Mouse (Mus musculus): ENCODE measurements around the gene 2610528A11Rik. TPM values are rescaled to one million over a fixed set of nuclear protein-coding genes. Genes with fewer than 3 reads are reported as not detected.

The 2610528A11Rik gene
- polyA plus RNA-seq, 1 experiment = 0.75 TPM

DNA sequence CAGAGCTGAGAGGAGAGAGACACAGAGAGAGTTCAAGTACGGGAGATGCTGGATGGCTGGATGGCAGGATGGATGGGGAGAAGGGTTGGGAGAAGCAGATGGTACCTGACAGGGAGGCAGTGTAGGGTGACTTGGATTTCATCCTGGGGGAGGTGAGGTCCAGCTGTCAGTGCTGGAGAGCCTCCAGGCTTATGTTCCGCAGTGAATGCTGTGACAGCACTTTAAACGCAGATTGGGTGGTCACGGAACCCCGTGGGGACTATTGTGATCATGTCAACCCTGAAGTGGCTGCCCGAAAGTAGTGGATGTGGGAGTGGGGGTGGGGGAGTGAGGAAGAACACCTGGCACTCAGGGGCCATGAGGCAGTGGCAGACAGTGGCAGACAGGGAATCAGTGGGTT lies 19.4 kb downstream of the 2610528A11Rik start:
- TF ChIP-seq USF1 (IDR thresholded peaks at IDR 0.05; ENCODE audit: low read depth) (no peak), CEBPB (IDR thresholded peaks at IDR 0.05; ENCODE audit: low read depth) (no peak)
- Histone ChIP-seq H3ac (ENCODE audit: control insufficient read depth, insufficient read length, low read depth) (no peak overlapping the region), H3K79me3 (ENCODE audit: low read depth) (no peaks in the 10 kb centered on the region), H3K4me3 (ENCODE audit: insufficient read depth, poor library complexity, severe bottlenecking) (no peak overlapping the region), H3K79me2 (ENCODE audit: control insufficient read depth, insufficient read depth) (no peaks in the 10 kb centered on the region), H3K27me3 (ENCODE audit: control insufficient read depth, insufficient read depth, insufficient read length) (peaks cover 29% of the 10 kb centered on the region), H3K36me3 (ENCODE audit: control insufficient read depth, insufficient read depth) (no peaks in the 10 kb centered on the region)

DNA sequence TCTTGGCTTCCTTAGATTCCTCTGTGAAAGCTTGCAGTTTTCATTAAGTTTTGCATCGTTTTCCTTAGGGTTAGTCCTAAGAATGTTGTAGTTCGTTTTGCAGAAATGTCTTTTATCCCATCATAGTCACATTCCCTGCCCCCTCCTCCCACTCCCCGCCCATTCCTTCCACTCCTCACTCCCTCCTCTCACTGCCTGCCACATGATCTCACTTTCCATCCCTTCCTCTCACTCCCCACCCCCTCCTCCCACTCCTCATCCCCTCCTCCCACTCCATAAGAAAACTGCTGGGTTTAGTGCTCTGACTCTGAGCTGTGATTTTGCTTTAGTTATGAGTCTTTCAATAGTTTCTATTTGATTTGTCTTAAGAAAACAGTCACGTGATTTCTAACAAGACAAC lies 30.1 kb downstream of the 2610528A11Rik start:
- no peak for TF ChIP-seq CEBPB (IDR thresholded peaks at IDR 0.05; ENCODE audit: low read depth)
- TF ChIP-seq USF1 (IDR thresholded peaks at IDR 0.05; ENCODE audit: low read depth) = peak; percentile 5
- H3ac ChIP-seq (ENCODE audit: control insufficient read depth, insufficient read length, low read depth) = no peak overlapping the region
- no peaks in the 10 kb centered on the region for H3K79me3 ChIP-seq (ENCODE audit: low read depth)
- H3K4me3 ChIP-seq (ENCODE audit: insufficient read depth, poor library complexity, severe bottlenecking) = no peak overlapping the region
- no peaks in the 10 kb centered on the region for H3K79me2 ChIP-seq (ENCODE audit: control insufficient read depth, insufficient read depth)
- H3K36me3 ChIP-seq (ENCODE audit: control insufficient read depth, insufficient read depth) = no peaks in the 10 kb centered on the region
- no peaks in the 10 kb centered on the region for H3K27me3 ChIP-seq (ENCODE audit: control insufficient read depth, insufficient read depth, insufficient read length)

DNA sequence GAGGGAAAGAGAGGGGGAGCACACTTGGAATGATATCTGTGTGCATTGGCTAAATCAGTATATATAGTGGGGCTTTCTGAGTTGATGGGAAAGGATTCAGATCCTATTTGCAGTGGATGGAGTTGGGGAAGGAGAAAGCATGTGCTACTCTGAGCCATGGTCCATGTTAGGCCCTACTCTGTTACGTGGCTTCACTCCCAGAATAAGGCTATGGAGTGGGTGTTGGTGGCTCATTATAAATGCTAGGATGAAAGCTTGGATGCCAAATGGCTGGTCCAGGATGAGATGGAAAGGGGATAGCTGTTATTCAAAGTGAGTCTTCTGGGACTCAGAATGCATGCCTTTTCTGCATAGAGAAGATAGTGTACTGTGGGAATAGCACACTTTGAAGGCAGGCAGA lies 33.1 kb downstream of the 2610528A11Rik start:
- no peaks in the 10 kb centered on the region for H3K79me2 ChIP-seq (ENCODE audit: control insufficient read depth, insufficient read depth)
- no peak for TF ChIP-seq MAX (IDR thresholded peaks at IDR 0.05)
- TF ChIP-seq CEBPB (IDR thresholded peaks at IDR 0.05; ENCODE audit: low read depth) = no peak
- TF ChIP-seq MYOD1 (IDR thresholded peaks at IDR 0.05; ENCODE audit: control insufficient read depth, insufficient read length, low read depth) = no peak
- TF ChIP-seq CTCF (IDR thresholded peaks at IDR 0.05; ENCODE audit: control insufficient read depth, insufficient read depth, insufficient read length) = no peak
- no peak for TF ChIP-seq USF1 (IDR thresholded peaks at IDR 0.05; ENCODE audit: low read depth)
- TF ChIP-seq FOSL1 (IDR thresholded peaks at IDR 0.05; ENCODE audit: insufficient read depth, low read length, poor library complexity, severe bottlenecking) = no peak
- no peak for TF ChIP-seq MYOG (IDR thresholded peaks at IDR 0.05; ENCODE audit: control insufficient read depth, extremely low read depth, insufficient read length)
- H3K79me3 ChIP-seq (ENCODE audit: low read depth) = no peaks in the 10 kb centered on the region
- no peak overlapping the region for H3K4me3 ChIP-seq (ENCODE audit: insufficient read depth, poor library complexity, severe bottlenecking)
- H3K27me3 ChIP-seq (ENCODE audit: control insufficient read depth, insufficient read depth, insufficient read length) = no peaks in the 10 kb centered on the region
- no peaks in the 10 kb centered on the region for H3K36me3 ChIP-seq (ENCODE audit: control insufficient read depth, insufficient read depth)
- H3ac ChIP-seq (ENCODE audit: control insufficient read depth, insufficient read length, low read depth) = no peak overlapping the region

DNA sequence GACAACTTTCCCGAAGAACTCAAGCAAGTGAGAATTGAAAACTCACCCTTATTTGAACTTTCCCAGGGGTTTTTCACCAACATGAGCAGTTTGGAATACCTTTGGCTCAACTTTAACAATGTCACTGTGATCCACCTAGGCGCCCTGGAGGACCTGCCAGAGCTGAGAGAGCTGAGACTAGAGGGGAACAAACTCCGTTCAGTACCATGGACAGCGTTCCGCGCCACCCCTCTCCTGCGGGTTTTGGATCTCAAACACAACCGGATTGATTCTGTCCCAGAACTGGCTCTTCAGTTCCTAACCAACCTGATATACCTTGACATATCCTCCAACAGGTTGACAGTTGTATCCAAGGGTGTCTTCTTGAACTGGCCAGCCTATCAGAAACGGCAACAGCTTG lies 45.3 kb downstream of the 2610528A11Rik start:
- Histone ChIP-seq H3K79me2 (ENCODE audit: control insufficient read depth, insufficient read depth) (no peaks in the 10 kb centered on the region), H3K27me3 (ENCODE audit: control insufficient read depth, insufficient read depth, insufficient read length) (no peaks in the 10 kb centered on the region), H3K36me3 (ENCODE audit: control insufficient read depth, insufficient read depth) (no peaks in the 10 kb centered on the region), H3K4me3 (ENCODE audit: insufficient read depth, poor library complexity, severe bottlenecking) (no peak overlapping the region), H3K79me3 (ENCODE audit: low read depth) (no peaks in the 10 kb centered on the region), H3ac (ENCODE audit: control insufficient read depth, insufficient read length, low read depth) (no peak overlapping the region)
- TF ChIP-seq FOSL1 (IDR thresholded peaks at IDR 0.05; ENCODE audit: insufficient read depth, low read length, poor library complexity, severe bottlenecking) = no peak
- TF ChIP-seq CTCF (IDR thresholded peaks at IDR 0.05; ENCODE audit: control insufficient read depth, insufficient read depth, insufficient read length) = no peak
- TF ChIP-seq MAX (IDR thresholded peaks at IDR 0.05) = no peak
- TF ChIP-seq USF1 (IDR thresholded peaks at IDR 0.05; ENCODE audit: low read depth) = no peak
- no peak for TF ChIP-seq MYOD1 (IDR thresholded peaks at IDR 0.05; ENCODE audit: control insufficient read depth, insufficient read length, low read depth)
- no peak for TF ChIP-seq MYOG (IDR thresholded peaks at IDR 0.05; ENCODE audit: control insufficient read depth, extremely low read depth, insufficient read length)
- no peak for TF ChIP-seq CEBPB (IDR thresholded peaks at IDR 0.05; ENCODE audit: low read depth)

DNA sequence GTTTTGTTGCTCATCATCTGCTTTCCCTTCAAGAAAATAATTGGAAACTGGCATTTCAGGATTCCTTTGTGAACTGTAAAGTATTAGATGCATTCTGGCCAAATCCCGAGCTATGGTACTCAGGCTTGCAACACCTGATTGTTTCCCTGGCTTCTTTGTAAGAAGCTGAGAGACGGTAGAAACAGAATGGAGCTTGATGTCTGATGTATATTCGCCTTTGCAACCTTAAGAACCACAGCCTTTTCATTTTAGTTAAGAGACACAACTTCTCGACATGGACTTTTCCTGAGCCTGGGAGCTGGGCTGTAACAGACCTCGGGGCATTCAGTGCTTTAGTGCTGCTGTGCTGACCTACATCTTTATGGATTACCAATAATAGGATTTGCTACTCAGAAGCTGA lies 46.2 kb downstream of the 2610528A11Rik start, which contains the start of gene Lrit2:
Gene Lrit2, plus strand, starts transcription at position 301 of the 400 bp plus-strand sequence.
- TF ChIP-seq CTCF (IDR thresholded peaks at IDR 0.05; ENCODE audit: control insufficient read depth, insufficient read depth, insufficient read length) = no peak
- TF ChIP-seq CEBPB (IDR thresholded peaks at IDR 0.05; ENCODE audit: low read depth) = no peak
- TF ChIP-seq MYOG (IDR thresholded peaks at IDR 0.05; ENCODE audit: control insufficient read depth, extremely low read depth, insufficient read length) = no peak
- no peak for TF ChIP-seq USF1 (IDR thresholded peaks at IDR 0.05; ENCODE audit: low read depth)
- TF ChIP-seq FOSL1 (IDR thresholded peaks at IDR 0.05; ENCODE audit: insufficient read depth, low read length, poor library complexity, severe bottlenecking) = no peak
- no peak for TF ChIP-seq MAX (IDR thresholded peaks at IDR 0.05)
- no peak for TF ChIP-seq MYOD1 (IDR thresholded peaks at IDR 0.05; ENCODE audit: control insufficient read depth, insufficient read length, low read depth)
- Histone ChIP-seq H3K4me3 (ENCODE audit: insufficient read depth, poor library complexity, severe bottlenecking) (no peak within 1 kb of the TSS), H3K36me3 (ENCODE audit: control insufficient read depth, insufficient read depth) (no peaks in the 10 kb centered on the region)

DNA sequence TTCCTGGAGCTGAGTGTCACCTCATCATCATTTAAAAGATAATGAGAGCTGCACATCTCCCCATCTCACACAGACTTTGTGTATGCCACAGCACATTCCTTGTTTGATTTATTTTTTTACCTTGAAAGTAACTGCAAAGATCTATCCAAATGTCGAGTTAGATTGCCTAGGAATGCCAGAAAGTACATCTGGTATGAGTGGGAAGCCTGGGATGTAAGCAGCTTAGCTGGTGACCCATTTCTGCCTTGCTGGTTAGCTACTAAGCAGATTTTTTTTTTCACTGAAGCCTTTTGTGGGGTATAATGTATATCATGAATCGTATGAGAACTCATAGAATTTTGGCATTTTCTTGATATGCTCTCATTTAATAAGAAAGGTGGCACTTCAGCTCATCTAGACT lies 47.2 kb downstream of the 2610528A11Rik start:
- no peak overlapping the region for H3K4me3 ChIP-seq (ENCODE audit: insufficient read depth, poor library complexity, severe bottlenecking)
- peaks cover 3% of the 10 kb centered on the region for H3K27me3 ChIP-seq (ENCODE audit: control insufficient read depth, insufficient read depth, insufficient read length)
- H3K79me2 ChIP-seq (ENCODE audit: control insufficient read depth, insufficient read depth) = no peaks in the 10 kb centered on the region
- TF ChIP-seq MYOG (IDR thresholded peaks at IDR 0.05; ENCODE audit: control insufficient read depth, extremely low read depth, insufficient read length) (no peak), MAX (IDR thresholded peaks at IDR 0.05) (no peak), USF1 (IDR thresholded peaks at IDR 0.05; ENCODE audit: low read depth) (no peak), CTCF (IDR thresholded peaks at IDR 0.05; ENCODE audit: control insufficient read depth, insufficient read depth, insufficient read length) (no peak), MYOD1 (IDR thresholded peaks at IDR 0.05; ENCODE audit: control insufficient read depth, insufficient read length, low read depth) (no peak), FOSL1 (IDR thresholded peaks at IDR 0.05; ENCODE audit: insufficient read depth, low read length, poor library complexity, severe bottlenecking) (no peak), CEBPB (IDR thresholded peaks at IDR 0.05; ENCODE audit: low read depth) (no peak)
- no peaks in the 10 kb centered on the region for H3K79me3 ChIP-seq (ENCODE audit: low read depth)
- no peak overlapping the region for H3ac ChIP-seq (ENCODE audit: control insufficient read depth, insufficient read length, low read depth)
- no peaks in the 10 kb centered on the region for H3K36me3 ChIP-seq (ENCODE audit: control insufficient read depth, insufficient read depth)

More for the DNA sequence above, 46.2 kb downstream of the 2610528A11Rik start, which contains the start of gene Lrit2:
- Histone ChIP-seq H3ac (ENCODE audit: control insufficient read depth, insufficient read length, low read depth) (no peak within 1 kb of the TSS), H3K27me3 (ENCODE audit: control insufficient read depth, insufficient read depth, insufficient read length) (no peaks in the 10 kb centered on the region), H3K79me2 (ENCODE audit: control insufficient read depth, insufficient read depth) (no peaks in the 10 kb centered on the region), H3K79me3 (ENCODE audit: low read depth) (no peaks in the 10 kb centered on the region)

All from C2C12 (cell line).